Mouse (Mus musculus): ENCODE results near the gene Car15. TPM values are rescaled to one million over a fixed set of nuclear protein-coding genes. Genes with fewer than 3 reads are reported as not detected.

Car15 gene
- total RNA-seq, 1 experiment, result 2.4 TPM

- Histone ChIP-seq H3K9me3 (ENCODE audit: control insufficient read depth, insufficient read depth, low read depth, low read length) (no peaks in the 10 kb centered on the region), H3K4me3 (ENCODE audit: insufficient read depth in 1 of 2, low read depth in 1 of 2, low read length in 2 of 2, poor library complexity in 1 of 2, severe bottlenecking in 1 of 2) (no peak overlapping the region), H3K27ac (ENCODE audit: insufficient read depth, low read depth, low read length, poor library complexity, severe bottlenecking) (no peak overlapping the region), H3K36me3 (ENCODE audit: control insufficient read depth, insufficient read depth, low read length, poor library complexity, severe bottlenecking) (peaks cover 29% of the 10 kb centered on the region), H3K4me1 (ENCODE audit: control insufficient read depth in 2 of 2, insufficient read depth in 2 of 2, low read length in 2 of 2, poor library complexity in 1 of 2) (no peaks in the 10 kb centered on the region), H3K9ac (ENCODE audit: insufficient read depth, low read depth, low read length, poor library complexity, severe bottlenecking) (no peak overlapping the region)
- in situ Hi-C loops (cut with MboI; ENCODE audit: low sequenced_read_pairs in 2 of 2, unreplicated experiment in 2 of 2), result no loop called here
- TF ChIP-seq ZNF384 (IDR thresholded peaks at IDR 0.05; ENCODE audit: low read depth, low read length) (no peak), MAFK (IDR thresholded peaks at IDR 0.05; ENCODE audit: insufficient read depth, low read depth, low read length) (no peak), CHD2 (IDR thresholded peaks at IDR 0.05; ENCODE audit: low read depth, low read length) (no peak), HCFC1 (IDR thresholded peaks at IDR 0.05; ENCODE audit: borderline replicate concordance, insufficient read depth, low read length) (no peak), ZC3H11A (IDR thresholded peaks at IDR 0.05; ENCODE audit: borderline replicate concordance, low read depth, low read length) (no peak)
- peak; percentile 12 for DNase-seq (ENCODE audit: low read depth, low spot score)
Observed at GRCm38 (mm10) chr16:17858592-17858991, 20.4 kb upstream of the Car15 start.

DNA sequence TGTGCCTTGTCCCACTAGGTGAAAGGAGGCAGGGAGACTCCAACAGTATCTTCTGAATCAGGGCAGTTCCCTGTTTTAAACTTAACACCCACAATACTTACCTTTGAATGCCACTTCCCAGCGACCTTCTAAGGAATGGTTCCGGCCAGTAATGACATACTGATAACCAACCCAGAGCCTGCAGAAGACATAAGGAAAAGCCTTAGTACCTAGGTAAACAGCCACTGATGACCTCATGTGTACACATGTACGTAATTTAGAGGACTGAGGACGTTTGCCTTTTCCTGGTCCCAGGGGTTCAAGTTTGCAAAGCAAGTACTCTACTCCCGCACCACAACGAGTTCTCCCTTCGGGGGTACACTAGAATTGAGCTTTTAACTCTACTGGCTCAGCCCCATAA lies 19.0 kb upstream of the Car15 start:
- Histone ChIP-seq H3K27ac (ENCODE audit: insufficient read depth, low read depth, low read length, poor library complexity, severe bottlenecking) (no peak overlapping the region), H3K9ac (ENCODE audit: insufficient read depth, low read depth, low read length, poor library complexity, severe bottlenecking) (no peak overlapping the region), H3K4me3 (ENCODE audit: insufficient read depth in 1 of 2, low read depth in 1 of 2, low read length in 2 of 2, poor library complexity in 1 of 2, severe bottlenecking in 1 of 2) (no peak overlapping the region), H3K4me1 (ENCODE audit: control insufficient read depth in 2 of 2, insufficient read depth in 2 of 2, low read length in 2 of 2, poor library complexity in 1 of 2) (no peaks in the 10 kb centered on the region), H3K9me3 (ENCODE audit: control insufficient read depth, insufficient read depth, low read depth, low read length) (no peaks in the 10 kb centered on the region), H3K36me3 (ENCODE audit: control insufficient read depth, insufficient read depth, low read length, poor library complexity, severe bottlenecking) (peaks cover 29% of the 10 kb centered on the region)
- TF ChIP-seq CHD2 (IDR thresholded peaks at IDR 0.05; ENCODE audit: low read depth, low read length), result no peak
- TF ChIP-seq HCFC1 (IDR thresholded peaks at IDR 0.05; ENCODE audit: borderline replicate concordance, insufficient read depth, low read length), result no peak
- TF ChIP-seq MAFK (IDR thresholded peaks at IDR 0.05; ENCODE audit: insufficient read depth, low read depth, low read length), result no peak
- no peak for TF ChIP-seq ZC3H11A (IDR thresholded peaks at IDR 0.05; ENCODE audit: borderline replicate concordance, low read depth, low read length)
- no peak for TF ChIP-seq ZNF384 (IDR thresholded peaks at IDR 0.05; ENCODE audit: low read depth, low read length)
- DNase-seq (ENCODE audit: low read depth, low spot score), result no peak
- in situ Hi-C loops (cut with MboI; ENCODE audit: low sequenced_read_pairs in 2 of 2, unreplicated experiment in 2 of 2), result no loop called here

GRCm38 (mm10) chr16:17853263-17853662 lies 15.1 kb upstream of the Car15 start:
- Histone ChIP-seq H3K9ac (ENCODE audit: insufficient read depth, low read depth, low read length, poor library complexity, severe bottlenecking) (no peak overlapping the region), H3K4me1 (ENCODE audit: control insufficient read depth in 2 of 2, insufficient read depth in 2 of 2, low read length in 2 of 2, poor library complexity in 1 of 2) (no peaks in the 10 kb centered on the region), H3K36me3 (ENCODE audit: control insufficient read depth, insufficient read depth, low read length, poor library complexity, severe bottlenecking) (peaks cover 39% of the 10 kb centered on the region), H3K27ac (ENCODE audit: insufficient read depth, low read depth, low read length, poor library complexity, severe bottlenecking) (no peak overlapping the region), H3K4me3 (ENCODE audit: insufficient read depth in 1 of 2, low read depth in 1 of 2, low read length in 2 of 2, poor library complexity in 1 of 2, severe bottlenecking in 1 of 2) (no peak overlapping the region), H3K9me3 (ENCODE audit: control insufficient read depth, insufficient read depth, low read depth, low read length) (no peaks in the 10 kb centered on the region)
- DNase-seq (ENCODE audit: low read depth, low spot score), result no peak
- in situ Hi-C loops (cut with MboI; ENCODE audit: low sequenced_read_pairs in 2 of 2, unreplicated experiment in 2 of 2), result no loop called here
- TF ChIP-seq MAFK (IDR thresholded peaks at IDR 0.05; ENCODE audit: insufficient read depth, low read depth, low read length) (no peak), ZNF384 (IDR thresholded peaks at IDR 0.05; ENCODE audit: low read depth, low read length) (no peak), HCFC1 (IDR thresholded peaks at IDR 0.05; ENCODE audit: borderline replicate concordance, insufficient read depth, low read length) (no peak), CHD2 (IDR thresholded peaks at IDR 0.05; ENCODE audit: low read depth, low read length) (no peak), ZC3H11A (IDR thresholded peaks at IDR 0.05; ENCODE audit: borderline replicate concordance, low read depth, low read length) (no peak)

DNA sequence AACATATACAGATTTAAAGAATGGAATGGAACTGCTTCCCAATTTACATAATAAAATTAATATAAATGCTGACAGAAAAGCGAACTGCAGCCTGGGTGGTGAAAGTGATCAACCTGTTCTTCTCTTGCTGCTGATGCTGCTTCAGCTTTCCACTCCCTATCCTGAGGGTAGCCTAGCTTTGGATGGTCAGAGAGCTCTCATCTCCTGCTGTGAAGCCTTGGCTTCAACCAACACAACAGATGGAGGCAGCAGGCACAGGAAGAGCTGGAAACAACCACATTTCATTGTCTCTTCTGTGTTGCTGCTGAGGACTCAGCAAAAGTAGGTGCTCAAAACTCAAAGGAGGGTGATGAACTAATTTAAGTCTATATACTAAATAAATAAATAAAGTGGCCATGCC lies 13.7 kb upstream of the Car15 start:
- peaks cover 31% of the 10 kb centered on the region for H3K36me3 ChIP-seq (ENCODE audit: control insufficient read depth, insufficient read depth, low read length, poor library complexity, severe bottlenecking)
- no peak overlapping the region for H3K27ac ChIP-seq (ENCODE audit: insufficient read depth, low read depth, low read length, poor library complexity, severe bottlenecking)
- H3K4me1 ChIP-seq (ENCODE audit: control insufficient read depth in 2 of 2, insufficient read depth in 2 of 2, low read length in 2 of 2, poor library complexity in 1 of 2), result no peaks in the 10 kb centered on the region
- no peaks in the 10 kb centered on the region for H3K9me3 ChIP-seq (ENCODE audit: control insufficient read depth, insufficient read depth, low read depth, low read length)
- DNase-seq (ENCODE audit: low read depth, low spot score), result no peak
- H3K9ac ChIP-seq (ENCODE audit: insufficient read depth, low read depth, low read length, poor library complexity, severe bottlenecking), result no peak overlapping the region
- in situ Hi-C loops (cut with MboI; ENCODE audit: low sequenced_read_pairs in 2 of 2, unreplicated experiment in 2 of 2), result no loop called here
- no peak overlapping the region for H3K4me3 ChIP-seq (ENCODE audit: insufficient read depth in 1 of 2, low read depth in 1 of 2, low read length in 2 of 2, poor library complexity in 1 of 2, severe bottlenecking in 1 of 2)
- TF ChIP-seq ZNF384 (IDR thresholded peaks at IDR 0.05; ENCODE audit: low read depth, low read length), result no peak
- TF ChIP-seq CHD2 (IDR thresholded peaks at IDR 0.05; ENCODE audit: low read depth, low read length), result no peak
- no peak for TF ChIP-seq ZC3H11A (IDR thresholded peaks at IDR 0.05; ENCODE audit: borderline replicate concordance, low read depth, low read length)
- TF ChIP-seq MAFK (IDR thresholded peaks at IDR 0.05; ENCODE audit: insufficient read depth, low read depth, low read length), result no peak
- no peak for TF ChIP-seq HCFC1 (IDR thresholded peaks at IDR 0.05; ENCODE audit: borderline replicate concordance, insufficient read depth, low read length)

- Histone ChIP-seq H3K36me3 (ENCODE audit: control insufficient read depth, insufficient read depth, low read length, poor library complexity, severe bottlenecking) (peaks cover 28% of the 10 kb centered on the region), H3K4me1 (ENCODE audit: control insufficient read depth in 2 of 2, insufficient read depth in 2 of 2, low read length in 2 of 2, poor library complexity in 1 of 2) (no peaks in the 10 kb centered on the region), H3K27ac (ENCODE audit: insufficient read depth, low read depth, low read length, poor library complexity, severe bottlenecking) (no peak overlapping the region), H3K9ac (ENCODE audit: insufficient read depth, low read depth, low read length, poor library complexity, severe bottlenecking) (no peak overlapping the region), H3K9me3 (ENCODE audit: control insufficient read depth, insufficient read depth, low read depth, low read length) (no peaks in the 10 kb centered on the region), H3K4me3 (ENCODE audit: insufficient read depth in 1 of 2, low read depth in 1 of 2, low read length in 2 of 2, poor library complexity in 1 of 2, severe bottlenecking in 1 of 2) (no peak overlapping the region)
- DNase-seq (ENCODE audit: low read depth, low spot score), result no peak
- in situ Hi-C loops (cut with MboI; ENCODE audit: low sequenced_read_pairs in 2 of 2, unreplicated experiment in 2 of 2), result no loop called here
- TF ChIP-seq ZNF384 (IDR thresholded peaks at IDR 0.05; ENCODE audit: low read depth, low read length) (no peak), MAFK (IDR thresholded peaks at IDR 0.05; ENCODE audit: insufficient read depth, low read depth, low read length) (no peak), HCFC1 (IDR thresholded peaks at IDR 0.05; ENCODE audit: borderline replicate concordance, insufficient read depth, low read length) (no peak), CHD2 (IDR thresholded peaks at IDR 0.05; ENCODE audit: low read depth, low read length) (no peak), ZC3H11A (IDR thresholded peaks at IDR 0.05; ENCODE audit: borderline replicate concordance, low read depth, low read length) (no peak)
Observed at GRCm38 (mm10) chr16:17851331-17851730, 13.2 kb upstream of the Car15 start.
